Mouse (Mus musculus): ENCODE measurements at regions not wholly inside any gene's neighbourhood (a gene's known extent, or its start where the extent isn't known, plus 50 kb on each side); places are given as distances from the start of the nearest gene placed in this dataset.

DNA sequence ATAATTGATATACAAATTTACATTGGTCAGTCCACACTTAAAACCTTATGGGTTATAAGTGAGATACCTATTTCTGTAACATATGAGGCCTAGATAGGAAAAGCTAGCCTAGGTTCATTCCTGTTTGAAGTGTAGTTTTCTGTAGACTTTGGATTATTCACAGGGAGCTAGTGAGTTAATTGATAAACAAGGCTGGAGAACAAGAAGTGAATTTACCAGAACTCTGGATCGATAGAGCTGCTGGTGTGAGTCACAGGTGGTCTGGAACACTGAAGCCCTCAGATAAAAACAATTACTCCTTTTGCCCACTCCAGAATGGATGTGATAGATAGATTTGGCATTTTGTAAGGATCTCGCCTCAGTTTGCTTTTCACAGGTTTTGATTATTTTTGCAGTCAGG is 62.0 kb upstream of the Rtl1 start:
- no peak for DNase-seq (ENCODE audit: low spot score in 2 of 2)

GRCm38 (mm10) chr12:109674766-109675165 is 74.6 kb upstream of the Rtl1 start:
- DNase-seq (ENCODE audit: low spot score in 2 of 2), result no peak

- no peak for DNase-seq (ENCODE audit: low spot score in 2 of 2)
Observed at GRCm38 (mm10) chr12:109694046-109694445, 93.9 kb upstream of the Rtl1 start.

DNA sequence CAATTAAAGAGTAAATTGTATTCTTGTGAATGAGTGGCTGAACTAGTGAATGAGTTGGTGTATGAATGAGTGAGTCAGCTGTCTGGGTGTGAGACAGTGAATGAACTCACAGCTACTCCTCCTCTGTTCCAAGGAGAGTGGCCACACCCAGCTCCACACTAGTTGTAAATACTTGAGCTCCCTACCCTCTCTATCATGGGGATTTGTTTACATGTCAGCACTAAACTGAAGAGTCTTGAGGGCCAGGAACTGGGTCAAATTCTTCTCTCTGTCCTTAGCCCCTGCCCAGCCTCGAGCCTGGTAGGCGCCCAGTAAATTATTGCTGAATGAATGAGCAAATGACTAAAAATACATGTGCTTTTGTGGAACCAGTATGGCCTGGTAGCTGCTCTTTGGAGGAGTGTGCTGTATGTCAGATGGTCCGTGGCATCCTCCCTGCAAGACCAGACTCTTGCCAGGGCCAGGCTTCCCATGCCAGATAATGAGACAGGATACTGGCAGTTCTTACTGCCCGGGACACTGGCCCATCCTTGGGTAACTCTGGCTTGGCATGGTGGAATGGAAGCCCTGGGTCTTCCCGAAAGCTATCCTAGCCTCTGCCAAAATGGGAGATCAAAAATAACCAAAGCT is 94.8 kb upstream of the Rtl1 start:
- DNase-seq (ENCODE audit: low spot score in 2 of 2), result peak; percentile 60 to 73

GRCm38 (mm10) chr12:109706820-109707219 is 106.7 kb upstream of the Rtl1 start:
- no peak for DNase-seq (ENCODE audit: low spot score in 2 of 2)

- no peak for DNase-seq (ENCODE audit: low spot score in 2 of 2)
Observed at GRCm38 (mm10) chr12:109709661-109710060, 109.5 kb upstream of the Rtl1 start.

DNA sequence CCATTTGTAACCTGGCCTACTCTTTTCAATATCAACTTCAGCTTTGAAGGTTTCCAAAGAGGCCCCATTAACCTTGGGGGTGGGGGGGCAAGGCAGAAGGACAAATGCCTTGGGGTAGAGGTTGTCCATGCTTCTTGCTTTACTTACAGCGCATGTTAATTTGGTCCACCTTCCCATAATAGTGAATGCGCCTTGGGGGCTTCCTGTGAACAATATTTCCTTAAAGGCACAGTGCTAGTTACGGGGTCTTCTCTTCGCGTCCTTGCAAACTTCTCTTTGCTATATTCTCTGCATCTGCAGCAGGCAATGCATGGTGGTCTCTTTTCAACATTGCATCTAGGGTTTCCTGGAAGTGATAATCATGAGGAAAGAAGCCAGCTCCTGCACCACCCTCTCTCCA is 111.3 kb upstream of the Rtl1 start:
- DNase-seq (ENCODE audit: low spot score in 2 of 2), result no peak

DNA sequence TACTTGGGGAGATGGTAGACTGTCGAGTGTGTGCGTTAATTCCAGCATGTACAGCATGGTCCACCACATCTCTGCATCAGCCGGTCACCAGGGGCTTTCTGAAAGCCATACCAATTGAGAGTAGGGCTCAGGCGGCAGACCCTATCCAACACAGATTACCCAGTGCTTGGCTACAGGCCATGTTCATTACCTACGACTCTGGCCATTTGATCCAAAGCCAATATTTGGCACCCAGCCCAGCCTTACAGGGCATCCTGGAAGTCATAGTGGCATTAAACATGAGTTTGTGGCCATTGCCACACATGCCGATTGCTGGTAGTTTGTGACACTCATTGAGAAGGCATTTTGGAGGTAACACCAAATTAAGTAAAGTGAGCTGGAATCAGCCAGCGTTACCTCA is 111.8 kb upstream of the Rtl1 start:
- no peak for DNase-seq (ENCODE audit: low spot score in 2 of 2)

GRCm38 (mm10) chr12:109712386-109712785 is 112.3 kb upstream of the Rtl1 start:
- no peak for DNase-seq (ENCODE audit: low spot score in 2 of 2)

DNA sequence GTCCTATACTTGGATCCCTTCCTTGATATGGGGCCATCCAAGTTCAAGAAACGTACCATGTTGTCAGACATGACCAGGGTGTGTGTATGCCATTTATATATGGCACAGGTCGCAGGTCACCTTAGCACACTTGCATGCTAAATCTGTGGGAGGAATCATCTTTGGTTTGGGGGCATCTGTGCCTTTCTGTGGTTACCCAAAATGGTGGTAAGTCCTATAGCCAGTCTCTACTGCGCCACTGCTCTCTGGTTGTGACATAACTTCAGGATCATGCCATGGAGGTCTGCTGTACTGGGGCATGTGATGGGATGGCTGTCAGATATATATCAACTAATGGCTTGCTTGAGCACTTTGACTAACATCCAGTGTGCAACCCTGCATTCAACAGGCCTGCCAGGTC is 112.9 kb upstream of the Rtl1 start:
- DNase-seq (ENCODE audit: low spot score in 2 of 2), result no peak

DNA sequence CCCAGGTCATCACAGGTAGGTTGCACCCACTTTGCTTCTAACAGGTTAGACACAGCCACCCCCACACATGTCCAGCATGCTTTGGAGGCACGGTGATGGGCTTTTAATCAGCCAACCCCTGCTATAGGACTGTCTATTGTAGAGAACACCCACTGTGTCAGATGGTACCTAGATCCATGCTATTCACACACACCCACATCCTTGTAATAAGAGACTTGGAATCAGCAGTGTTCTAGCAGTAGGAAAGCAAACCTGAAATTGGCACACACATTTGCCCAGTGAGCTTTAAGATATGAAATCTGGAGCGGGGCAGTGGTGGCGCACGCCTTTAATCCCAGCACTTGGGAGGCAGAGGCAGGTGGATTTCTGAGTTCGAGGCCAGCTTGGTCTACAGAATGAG is 113.9 kb upstream of the Rtl1 start:
- DNase-seq (ENCODE audit: low spot score in 2 of 2), result no peak

GRCm38 (mm10) chr12:109716991-109717390 is 116.9 kb upstream of the Rtl1 start:
- no peak for DNase-seq (ENCODE audit: low spot score in 2 of 2)

- DNase-seq (ENCODE audit: low spot score in 2 of 2), result no peak
Observed at GRCm38 (mm10) chr12:109718036-109718435, 117.9 kb upstream of the Rtl1 start.

- DNase-seq (ENCODE audit: low spot score in 2 of 2), result no peak
Observed at GRCm38 (mm10) chr12:109738201-109738600, 138.1 kb upstream of the Rtl1 start.

GRCm38 (mm10) chr12:109738911-109739310 is 138.8 kb upstream of the Rtl1 start:
- no peak for DNase-seq (ENCODE audit: low spot score in 2 of 2)

DNA sequence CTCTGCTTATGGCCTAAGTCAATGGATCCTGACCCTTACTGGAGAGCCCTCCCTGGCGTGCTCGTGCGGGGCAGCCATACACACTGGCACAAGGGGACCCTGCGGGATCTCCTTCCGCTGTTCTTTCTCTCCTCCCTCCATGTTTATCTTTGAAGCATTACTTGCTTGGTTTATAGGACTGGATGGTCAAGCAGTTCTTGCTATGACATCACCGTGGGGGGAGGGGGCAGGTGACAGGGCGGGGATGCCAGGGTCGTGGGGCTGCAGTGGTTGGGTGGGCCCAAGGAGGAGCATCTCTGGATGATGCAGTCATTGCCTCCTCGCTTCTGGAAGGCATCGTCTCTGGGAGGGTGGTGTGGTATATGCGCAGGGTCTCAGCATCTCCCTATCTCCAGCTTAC is 142.4 kb upstream of the Rtl1 start:
- no peak for DNase-seq (ENCODE audit: low spot score in 2 of 2)

GRCm38 (mm10) chr12:109743036-109743650 is 143.0 kb upstream of the Rtl1 start:
- DNase-seq (ENCODE audit: low spot score in 2 of 2), result no peak

GRCm38 (mm10) chr12:109744186-109744585 is 144.1 kb upstream of the Rtl1 start:
- DNase-seq (ENCODE audit: low spot score in 2 of 2), result no peak

DNA sequence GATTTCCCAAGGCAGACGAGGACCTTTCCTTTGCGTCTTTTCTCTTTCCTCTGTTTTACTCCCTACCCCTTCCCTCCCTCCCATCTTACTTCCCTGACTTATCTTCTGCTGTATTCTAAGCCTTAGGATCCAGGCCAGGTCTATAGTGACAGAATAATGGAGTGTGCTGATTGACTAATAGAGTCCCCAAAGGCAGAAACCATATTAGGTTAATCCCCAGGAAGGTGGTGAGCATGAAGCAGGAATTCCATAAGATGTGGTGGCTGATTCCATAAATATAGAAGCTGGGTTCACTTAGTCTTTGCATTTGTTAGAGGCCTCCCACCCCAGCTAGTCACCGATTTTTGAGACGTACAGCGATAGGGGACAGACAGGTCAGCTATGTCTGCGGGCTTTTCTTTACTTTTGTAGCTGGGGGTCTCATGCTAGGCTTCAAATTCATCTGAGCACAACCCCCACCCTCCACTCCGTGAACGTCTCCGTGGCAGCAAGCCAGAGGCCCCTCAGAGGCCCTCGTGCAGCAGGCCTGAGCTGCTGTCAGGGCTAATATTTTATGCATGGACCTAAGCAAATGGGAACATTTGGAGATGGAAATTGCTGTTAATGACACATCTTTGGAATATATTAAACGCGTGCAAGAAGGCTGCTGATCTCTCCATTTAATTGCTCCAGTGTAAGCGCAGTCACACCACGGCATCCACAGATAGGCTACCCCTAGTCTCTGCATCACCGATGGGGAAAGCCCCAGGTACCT is 145.8 kb upstream of the Rtl1 start:
- DNase-seq (ENCODE audit: low spot score in 2 of 2), result no peak

GRCm38 (mm10) chr12:109747201-109747600 is 147.1 kb upstream of the Rtl1 start:
- no peak for DNase-seq (ENCODE audit: low spot score in 2 of 2)

DNA sequence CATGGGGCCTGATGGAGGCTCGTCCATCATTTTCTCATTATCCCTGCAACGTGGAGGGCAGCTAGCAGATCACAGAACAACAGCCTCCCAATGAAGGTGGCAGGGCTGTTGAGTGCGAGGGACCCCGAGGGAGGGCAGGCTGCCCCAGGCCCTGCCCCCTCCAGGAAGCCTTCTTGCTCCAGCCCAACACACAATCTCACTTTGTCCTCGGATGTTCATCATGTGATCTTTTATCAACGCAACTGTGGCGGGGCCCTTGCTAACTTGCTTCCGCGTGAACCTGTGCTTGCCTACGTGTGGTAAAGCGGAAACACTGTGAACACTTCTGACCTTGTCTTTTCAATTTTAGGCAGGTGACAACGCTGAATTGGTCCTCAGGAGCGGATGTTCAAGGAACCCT is 147.6 kb upstream of the Rtl1 start:
- no peak for DNase-seq (ENCODE audit: low spot score in 2 of 2)

DNA sequence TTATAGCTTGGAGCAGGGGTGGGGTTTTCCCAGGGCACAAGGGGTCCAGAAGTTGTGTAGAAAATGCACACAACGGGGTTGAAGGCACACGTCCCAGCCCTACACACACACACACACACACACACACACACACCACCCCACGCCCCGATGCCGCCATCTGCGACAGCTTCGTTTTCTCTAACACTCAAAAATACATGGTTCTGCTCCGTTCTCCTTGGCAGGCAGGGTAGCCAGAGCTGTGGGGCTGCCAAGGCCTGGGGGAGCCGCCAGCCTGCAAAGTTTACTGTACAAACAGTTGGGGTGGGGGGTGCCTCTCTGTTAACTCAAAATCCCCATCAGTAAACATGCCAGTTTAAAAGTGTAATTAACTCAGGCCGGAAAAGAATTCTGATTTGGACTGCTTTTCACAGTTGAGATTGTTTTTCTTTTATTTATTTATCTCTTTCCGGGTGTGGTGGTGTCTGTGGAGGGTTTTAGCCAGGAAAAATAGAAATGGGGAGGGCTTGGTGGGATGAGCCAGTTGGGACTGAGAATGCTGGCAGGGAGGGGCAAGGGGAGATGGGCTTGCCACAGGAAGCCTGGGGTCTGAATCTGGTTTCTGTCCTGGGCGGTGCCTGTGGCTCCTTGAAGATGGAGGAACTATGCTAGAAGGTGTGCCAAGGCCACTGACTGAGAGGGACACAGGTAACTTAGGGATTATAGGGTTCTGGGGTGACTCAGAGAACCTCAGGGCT is 148.4 kb upstream of the Rtl1 start:
- DNase-seq (ENCODE audit: low spot score in 2 of 2), result no peak

Data from gastrocnemius, adult 8-10 months (tissue).